In the genomic region with DNA sequence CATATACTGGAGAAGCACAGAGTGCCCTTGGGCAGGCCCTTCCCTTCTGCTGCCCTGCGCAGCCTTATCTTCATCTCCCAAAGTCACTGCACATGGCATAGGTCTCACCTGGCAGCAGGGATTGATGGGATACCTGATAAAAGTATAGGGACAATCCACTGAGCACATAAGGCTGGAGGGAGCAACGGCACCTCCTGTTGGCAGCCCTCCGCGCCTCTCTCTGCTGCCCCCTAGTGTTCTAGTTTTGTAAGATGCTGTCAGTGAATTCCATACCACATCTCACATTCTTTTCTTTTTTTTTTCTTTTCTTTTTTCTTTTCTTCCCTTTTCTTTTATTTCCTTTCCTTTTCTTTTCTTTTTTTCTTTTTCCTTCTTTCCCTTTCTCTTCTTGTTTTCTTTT, we compare ENCODE assay signal across 10 mouse cellular contexts.
DNase-seq lines count a peak whose midpoint lies in the region; ATAC-seq and TF ChIP-seq lines count a peak whose summit lies in the region.
"Had no signal": no experiment of that assay in that cellular context is flagged by ENCODE, and none has a peak within 500 bp of the region (broad histone marks: within the 10 kb centered on the region; RNA-seq: fewer than 3 reads in every experiment).

No protein-coding gene starts in this region.

- DNase-seq in hindbrain, embryonic 14.5 days (ENCODE audit: low spot score): peak; percentile 75
- DNase-seq in CH12.LX (ENCODE audit: extremely low read depth): peak; percentile 56
- DNase-seq in adrenal gland, postnatal 36 days: peak; percentile 49 to 62
- DNase-seq in embryonic facial prominence, embryonic 14.5 days (ENCODE audit: low spot score): peak; percentile 14
- DNase-seq in left cerebral cortex, postnatal 10 days (ENCODE audit: extremely low spot score in 1 of 2, low spot score in 2 of 2): peak; percentile 56 to 63
- peak; percentile 42 for DNase-seq in neural tube, embryonic 11.5 days (ENCODE audit: low spot score)

- 11% methylated on average over 4 of the region's 4 CpGs for WGBS in hindbrain, embryonic 14.5 days
- 19% methylated on average over 4 of the region's 4 CpGs for WGBS in hindbrain, embryonic 13.5 days
- 9% methylated on average over 4 of the region's 4 CpGs for WGBS in embryonic facial prominence, embryonic 14.5 days
- WGBS in neural tube, embryonic 11.5 days: 18% methylated on average over 4 of the region's 4 CpGs

- H3K27me3 ChIP-seq in hindbrain, embryonic 14.5 days (ENCODE audit: control insufficient read depth, insufficient read depth, low read length): no peaks in the 10 kb centered on the region
- peaks cover 3% of the 10 kb centered on the region; the same call in 1 of the 2 replicates for H3K27me3 ChIP-seq in hindbrain, embryonic 13.5 days
- peaks cover 49% of the 10 kb centered on the region for H3K27me3 ChIP-seq in CH12.LX (replicated peaks)
- H3K27me3 ChIP-seq in embryonic facial prominence, embryonic 14.5 days (replicated peaks; ENCODE audit: control insufficient read depth, insufficient read depth, low read length): no peaks in the 10 kb centered on the region; the same call in 1 of the 2 replicates
- no peaks in the 10 kb centered on the region for H3K27me3 ChIP-seq in neural tube, embryonic 11.5 days (ENCODE audit: control insufficient read depth, insufficient read depth, low read length)

- intact Hi-C loops in left cerebral cortex, postnatal 10 days (cut with DNase I): no loop called here

- peak; percentile 52 for TF ChIP-seq RAD21 in CH12.LX (IDR thresholded peaks at IDR 0.05; ENCODE audit: low read depth, low read length)

- H3K4me1 ChIP-seq in hindbrain, embryonic 14.5 days (replicated peaks; ENCODE audit: control insufficient read depth, insufficient read depth, low read length): no peaks in the 10 kb centered on the region
- no peaks in the 10 kb centered on the region for H3K4me1 ChIP-seq in hindbrain, embryonic 13.5 days (replicated peaks)
- H3K4me1 ChIP-seq in CH12.LX (ENCODE audit: control insufficient read depth in 1 of 2, insufficient read depth in 2 of 2): peaks cover 0 to 10% of the 10 kb centered on the region in 2 experiments; a peak in 2 of 4 replicates
- no peaks in the 10 kb centered on the region for H3K4me1 ChIP-seq in embryonic facial prominence, embryonic 14.5 days (ENCODE audit: control insufficient read depth, insufficient read depth, low read length)
- no peaks in the 10 kb centered on the region for H3K4me1 ChIP-seq in neural tube, embryonic 11.5 days (ENCODE audit: control insufficient read depth, insufficient read depth, low read length)
- H3K4me1 ChIP-seq: megakaryocyte, embryonic 14.5 days had no signal

- H3K27ac ChIP-seq in hindbrain, embryonic 14.5 days: no peak overlapping the region
- H3K27ac ChIP-seq in hindbrain, embryonic 13.5 days: no peak overlapping the region
- no peak overlapping the region for H3K27ac ChIP-seq in CH12.LX (ENCODE audit: insufficient read depth, low read depth)
- no peak overlapping the region for H3K27ac ChIP-seq in embryonic facial prominence, embryonic 14.5 days (replicated peaks; ENCODE audit: low read depth, low read length)
- no peak overlapping the region for H3K27ac ChIP-seq in neural tube, embryonic 11.5 days (ENCODE audit: low read depth, low read length)

- dilution Hi-C loops in CH12.LX (cut with MboI; ENCODE audit: extremely low pct_ligation_motif_present, extremely low pct_unique_long_range_greater_than_20kb, low sequenced_read_pairs): no loop called here

- H3K9me3 ChIP-seq in hindbrain, embryonic 14.5 days (ENCODE audit: control insufficient read depth, low read length): no peaks in the 10 kb centered on the region
- no peaks in the 10 kb centered on the region for H3K9me3 ChIP-seq in hindbrain, embryonic 13.5 days
- no peaks in the 10 kb centered on the region for H3K9me3 ChIP-seq in CH12.LX (replicated peaks; ENCODE audit: low read length)
- no peaks in the 10 kb centered on the region for H3K9me3 ChIP-seq in embryonic facial prominence, embryonic 14.5 days (ENCODE audit: control insufficient read depth, low read length)
- H3K9me3 ChIP-seq in neural tube, embryonic 11.5 days (ENCODE audit: control insufficient read depth, low read length): no peaks in the 10 kb centered on the region
- H3K9me3 ChIP-seq: megakaryocyte, embryonic 14.5 days had no signal

- no peak overlapping the region for H3K4me2 ChIP-seq in hindbrain, embryonic 14.5 days (replicated peaks)
- H3K4me2 ChIP-seq in hindbrain, embryonic 13.5 days: no peak overlapping the region
- no peak overlapping the region for H3K4me2 ChIP-seq in CH12.LX (ENCODE audit: insufficient read depth, low read depth, poor library complexity, severe bottlenecking)
- no peak overlapping the region for H3K4me2 ChIP-seq in embryonic facial prominence, embryonic 14.5 days (ENCODE audit: low read depth, low read length)
- no peak overlapping the region for H3K4me2 ChIP-seq in neural tube, embryonic 11.5 days (ENCODE audit: low read depth)

- peak; percentile 56 to 98; a peak in 3 of 4 replicates for TF ChIP-seq CTCF in CH12.LX (conservative IDR thresholded peaks at IDR 0.05 in 1 of 2, IDR thresholded peaks at IDR 0.05 in 1 of 2; ENCODE audit: low read depth in 2 of 2, low read length in 2 of 2)

- H3K4me3 ChIP-seq in hindbrain, embryonic 14.5 days (replicated peaks; ENCODE audit: low read length): no peak overlapping the region
- H3K4me3 ChIP-seq in hindbrain, embryonic 13.5 days: no peak overlapping the region
- H3K4me3 ChIP-seq in CH12.LX (replicated peaks in 1 of 3; ENCODE audit: low read depth in 2 of 3, low read length in 2 of 3, poor library complexity in 1 of 3): no peak overlapping the region
- no peak overlapping the region for H3K4me3 ChIP-seq in embryonic facial prominence, embryonic 14.5 days (ENCODE audit: low read depth, low read length)
- no peak overlapping the region for H3K4me3 ChIP-seq in neural tube, embryonic 11.5 days (ENCODE audit: low read depth, low read length)
- H3K4me3 ChIP-seq: erythroblast, embryonic 14.5 days; megakaryocyte, embryonic 14.5 days had no signal

- no peak overlapping the region for H3K9ac ChIP-seq in hindbrain, embryonic 14.5 days
- no peak overlapping the region for H3K9ac ChIP-seq in hindbrain, embryonic 13.5 days
- no peak overlapping the region for H3K9ac ChIP-seq in CH12.LX (ENCODE audit: insufficient read depth, low read depth)
- H3K9ac ChIP-seq in embryonic facial prominence, embryonic 14.5 days (ENCODE audit: low read depth, low read length): no peak overlapping the region
- H3K9ac ChIP-seq in neural tube, embryonic 11.5 days (ENCODE audit: low read length): no peak overlapping the region

- in situ Hi-C loops in CH12.LX (cut with MboI; ENCODE audit: low pct_ligation_motif_present, low pct_unique_long_range_greater_than_20kb, low sequenced_read_pairs): no loop called here

- TF ChIP-seq POLR2A in CH12.LX (IDR thresholded peaks at IDR 0.05; ENCODE audit: low read depth, low read length): no peak

- H3K36me3 ChIP-seq in hindbrain, embryonic 14.5 days (replicated peaks; ENCODE audit: control insufficient read depth, insufficient read depth): no peaks in the 10 kb centered on the region; the same call in 1 of the 2 replicates
- peaks cover 4% of the 10 kb centered on the region for H3K36me3 ChIP-seq in hindbrain, embryonic 13.5 days
- no peaks in the 10 kb centered on the region for H3K36me3 ChIP-seq in CH12.LX (replicated peaks in 1 of 2; ENCODE audit: control insufficient read depth in 1 of 2, insufficient read depth in 1 of 2, low read length in 1 of 2)
- H3K36me3 ChIP-seq in embryonic facial prominence, embryonic 14.5 days (ENCODE audit: control insufficient read depth, insufficient read depth, low read length): no peaks in the 10 kb centered on the region
- no peaks in the 10 kb centered on the region for H3K36me3 ChIP-seq in neural tube, embryonic 11.5 days (ENCODE audit: control insufficient read depth, insufficient read depth, low read length)

- TF ChIP-seq EP300 in CH12.LX (IDR thresholded peaks at IDR 0.05; ENCODE audit: low read length): no peak

- ATAC-seq in hindbrain, embryonic 14.5 days (ENCODE audit: low FRiP score): no peak
- no peak for ATAC-seq in hindbrain, embryonic 13.5 days (ENCODE audit: low FRiP score)
- no peak for ATAC-seq in embryonic facial prominence, embryonic 14.5 days (ENCODE audit: low read depth)
- ATAC-seq in neural tube, embryonic 11.5 days (ENCODE audit: insufficient read depth, low FRiP score, low TSS enrichment): no peak
- ATAC-seq in inflammation-experienced regulatory T-cells, adult 6 months: no peak

- no peaks in the 10 kb centered on the region for H3K79me2 ChIP-seq in CH12.LX (replicated peaks; ENCODE audit: control insufficient read depth, extremely low read depth, insufficient read depth, poor library complexity, severe bottlenecking)

TF ChIP-seq in CH12.LX, 34 proteins besides CTCF, POLR2A, EP300 and RAD21:
- TF ChIP-seq KAT2A (IDR thresholded peaks at IDR 0.05; ENCODE audit: insufficient replicate concordance, low read length) (no peak), MXI1 (IDR thresholded peaks at IDR 0.05; ENCODE audit: low read depth, low read length) (no peak), ZKSCAN1 (IDR thresholded peaks at IDR 0.05; ENCODE audit: borderline replicate concordance, low read depth, low read length) (no peak), IRF4 (IDR thresholded peaks at IDR 0.05; ENCODE audit: low read depth, low read length) (no peak), NELFE (IDR thresholded peaks at IDR 0.05; ENCODE audit: low read depth, low read length) (peak; percentile 32; the same call in 1 of the 2 replicates), UBTF (IDR thresholded peaks at IDR 0.05; ENCODE audit: low read depth, low read length) (no peak), HCFC1 (IDR thresholded peaks at IDR 0.05; ENCODE audit: low read depth, low read length) (no peak), ZNF384 (IDR thresholded peaks at IDR 0.05; ENCODE audit: low read depth, low read length) (peak; percentile 61), JUND (conservative IDR thresholded peaks at IDR 0.05; ENCODE audit: low read depth, low read length) (no peak), SMC3 (IDR thresholded peaks at IDR 0.05; ENCODE audit: low read depth, low read length) (peak; percentile 65), ETS1 (conservative IDR thresholded peaks at IDR 0.05; ENCODE audit: low read depth, low read length) (no peak)

Comparison
In these comparisons a context has a peak if more than half of its experiments do, and no peak if none do; other contexts are left out.
1. DNase-seq: peak in every context shown above with its lines; median percentile 75 in hindbrain, embryonic 14.5 days; 60 in left cerebral cortex, postnatal 10 days; 56 in CH12.LX; 56 in adrenal gland, postnatal 36 days; 42 in neural tube, embryonic 11.5 days; 14 in embryonic facial prominence, embryonic 14.5 days.